Mouse (Mus musculus): ENCODE measurements at regions not wholly inside any gene's neighbourhood (a gene's known extent, or its start where the extent isn't known, plus 50 kb on each side); places are given as distances from the start of the nearest gene placed in this dataset.
A peak's percentile ranks its signal among the peaks of the same experiment; 100 is the strongest.

- no peak for DNase-seq
Observed at GRCm38 (mm10) chr4:69197577-69197976, 243.4 kb upstream of the Brinp1 start.

GRCm38 (mm10) chr4:69196094-69196493 is 241.9 kb upstream of the Brinp1 start:
- DNase-seq = no peak

GRCm38 (mm10) chr4:69195645-69196044 is 241.4 kb upstream of the Brinp1 start:
- DNase-seq = peak; percentile 11

Data from kidney, adult 18-20 months (tissue).